Mouse (Mus musculus): ENCODE measurements around the gene Serpinb1a. TPM values are rescaled to one million over a fixed set of nuclear protein-coding genes. Genes with fewer than 3 reads are reported as not detected.

The Serpinb1a gene
- polyA plus RNA-seq, 1 experiment from 2014 or later: 0.74 TPM

DNA sequence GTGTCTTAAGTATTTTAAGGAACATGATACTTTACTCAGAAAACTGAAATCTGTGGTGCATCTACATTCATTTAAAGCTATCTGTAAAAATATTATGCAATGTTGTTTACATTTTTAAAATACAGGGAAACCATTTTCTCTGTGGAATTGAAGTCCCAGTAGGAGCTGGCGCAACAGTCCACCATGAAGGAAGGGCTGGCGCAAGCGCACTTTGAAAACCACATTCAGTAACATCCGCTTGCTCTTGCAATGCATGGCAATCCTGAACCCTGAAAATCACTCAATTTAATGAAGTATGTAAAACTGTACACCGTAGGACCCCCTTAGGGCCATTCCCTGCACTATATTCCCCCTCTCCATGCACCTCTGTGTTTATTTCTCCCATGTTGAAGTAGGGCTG lies 16.5 kb downstream of the Serpinb1a start:
- Histone ChIP-seq H3K4me1 (ENCODE audit: control insufficient read depth, insufficient read depth, low read length) (no peaks in the 10 kb centered on the region), H3K4me2 (ENCODE audit: low read depth, low read length) (no peak overlapping the region), H3K36me3 (replicated peaks; ENCODE audit: control insufficient read depth, insufficient read depth, low read depth, low read length) (no peaks in the 10 kb centered on the region), H3K9me3 (replicated peaks; ENCODE audit: control insufficient read depth, low read length) (no peaks in the 10 kb centered on the region), H3K4me3 (ENCODE audit: low read depth, low read length) (no peak overlapping the region), H3K9ac (replicated peaks; ENCODE audit: low read length) (no peak overlapping the region), H3K27me3 (ENCODE audit: control insufficient read depth, insufficient read depth, low read length) (no peaks in the 10 kb centered on the region), H3K27ac (replicated peaks; ENCODE audit: low read depth, low read length) (no peak overlapping the region)
- 95% methylated on average over 5 of the region's 5 CpGs for WGBS
- DNase-seq (ENCODE audit: low spot score) (no peak), ATAC-seq (replicated peaks; ENCODE audit: insufficient number of reproducible peaks, low FRiP score, low TSS enrichment, low read depth) (no peak)

DNA sequence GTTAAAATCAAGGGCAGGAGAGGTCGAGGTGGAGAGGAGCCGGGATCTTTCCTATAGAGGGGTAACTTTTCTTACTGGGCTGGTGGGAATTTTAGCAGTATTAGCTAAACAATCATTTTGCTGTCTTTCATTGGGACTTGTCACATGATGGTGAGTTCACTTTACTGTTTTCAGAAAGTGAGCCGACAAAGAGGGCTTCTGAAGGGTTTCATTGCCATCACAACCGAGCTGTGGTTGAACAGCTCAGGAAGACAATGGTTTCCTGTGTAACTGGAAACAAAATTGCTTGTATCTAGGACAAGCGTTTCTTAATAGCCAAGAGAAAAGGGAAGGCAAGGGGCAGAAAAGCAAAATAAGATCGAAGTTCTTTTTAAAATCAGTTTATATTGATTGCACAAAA lies 17.7 kb downstream of the Serpinb1a start:
- no peak overlapping the region for H3K4me3 ChIP-seq (ENCODE audit: low read depth, low read length)
- H3K36me3 ChIP-seq (replicated peaks; ENCODE audit: control insufficient read depth, insufficient read depth, low read depth, low read length): no peaks in the 10 kb centered on the region
- no peak overlapping the region for H3K4me2 ChIP-seq (ENCODE audit: low read depth, low read length)
- no peaks in the 10 kb centered on the region for H3K9me3 ChIP-seq (replicated peaks; ENCODE audit: control insufficient read depth, low read length)
- H3K4me1 ChIP-seq (ENCODE audit: control insufficient read depth, insufficient read depth, low read length): no peaks in the 10 kb centered on the region
- no peak for DNase-seq (ENCODE audit: low spot score)
- no peak overlapping the region for H3K27ac ChIP-seq (replicated peaks; ENCODE audit: low read depth, low read length)
- H3K27me3 ChIP-seq (ENCODE audit: control insufficient read depth, insufficient read depth, low read length): no peaks in the 10 kb centered on the region
- H3K9ac ChIP-seq (replicated peaks; ENCODE audit: low read length): no peak overlapping the region
- no peak for ATAC-seq (replicated peaks; ENCODE audit: insufficient number of reproducible peaks, low FRiP score, low TSS enrichment, low read depth)
- WGBS: 46% methylated on average over 6 of the region's 6 CpGs

DNA sequence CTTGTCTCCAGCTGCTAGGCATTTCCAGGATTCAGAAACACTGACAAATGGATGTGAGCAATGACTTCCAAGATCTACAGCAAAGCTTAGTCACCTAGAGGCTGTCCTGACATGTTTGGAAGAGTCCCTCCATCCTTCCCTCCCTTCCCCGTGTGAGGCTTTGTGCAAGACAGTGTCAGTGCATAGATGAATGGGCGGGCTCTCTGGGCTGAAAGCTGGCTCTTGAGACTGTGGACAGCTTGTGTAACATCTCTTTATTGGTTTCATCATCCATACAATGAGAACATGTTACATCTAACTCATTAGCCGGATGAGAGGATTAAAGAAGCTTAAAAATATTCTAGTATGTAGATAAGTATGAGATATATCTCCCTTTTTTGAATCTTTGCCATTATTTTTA lies 18.2 kb downstream of the Serpinb1a start:
- H3K9me3 ChIP-seq (replicated peaks; ENCODE audit: control insufficient read depth, low read length): no peaks in the 10 kb centered on the region
- no peaks in the 10 kb centered on the region for H3K36me3 ChIP-seq (replicated peaks; ENCODE audit: control insufficient read depth, insufficient read depth, low read depth, low read length)
- no peaks in the 10 kb centered on the region for H3K4me1 ChIP-seq (ENCODE audit: control insufficient read depth, insufficient read depth, low read length)
- no peak overlapping the region for H3K4me3 ChIP-seq (ENCODE audit: low read depth, low read length)
- no peaks in the 10 kb centered on the region for H3K27me3 ChIP-seq (ENCODE audit: control insufficient read depth, insufficient read depth, low read length)
- 77% methylated on average over 3 of the region's 3 CpGs for WGBS
- H3K4me2 ChIP-seq (ENCODE audit: low read depth, low read length): no peak overlapping the region
- ATAC-seq (replicated peaks; ENCODE audit: insufficient number of reproducible peaks, low FRiP score, low TSS enrichment, low read depth): no peak
- H3K27ac ChIP-seq (replicated peaks; ENCODE audit: low read depth, low read length): no peak overlapping the region
- DNase-seq (ENCODE audit: low spot score): no peak
- no peak overlapping the region for H3K9ac ChIP-seq (replicated peaks; ENCODE audit: low read length)

DNA sequence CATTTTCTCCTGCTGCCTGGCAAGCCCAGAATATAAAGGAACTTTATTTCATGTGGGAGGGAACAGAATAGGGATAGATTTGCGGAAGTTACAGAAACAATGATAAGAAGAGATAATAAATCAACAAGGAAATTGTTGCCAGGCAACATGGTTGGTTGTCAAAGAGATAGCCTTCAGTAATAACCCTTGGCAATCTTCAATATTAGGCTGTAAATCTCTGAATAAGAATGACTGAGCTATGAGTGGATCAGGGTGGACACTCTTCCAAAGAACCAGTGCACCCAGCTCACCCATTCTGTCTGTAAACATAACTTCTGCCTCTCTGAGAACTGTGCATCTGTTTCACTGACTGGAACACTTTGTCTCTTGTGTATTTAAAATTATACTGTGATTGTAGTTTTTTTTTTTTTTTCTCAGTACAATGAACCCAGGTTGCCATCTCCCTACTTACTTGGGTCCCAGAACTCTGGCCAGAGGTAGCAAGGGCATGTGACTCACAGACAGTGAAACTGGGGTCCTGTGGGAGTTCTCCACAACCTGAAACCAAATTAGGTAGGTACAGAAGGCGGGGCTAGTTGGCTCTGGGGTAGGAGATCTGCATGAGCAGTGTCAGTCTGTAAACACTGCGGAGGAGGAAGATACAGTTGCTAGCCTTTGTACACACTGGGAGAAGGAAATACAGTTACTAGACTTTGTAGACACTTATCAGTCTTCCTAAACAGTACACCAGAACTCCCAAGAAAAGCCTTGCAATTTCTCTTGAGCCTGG lies 19.3 kb downstream of the Serpinb1a start:
- 91% methylated on average over 3 of the region's 3 CpGs for WGBS
- H3K9ac ChIP-seq (replicated peaks; ENCODE audit: low read length): no peak overlapping the region

DNA sequence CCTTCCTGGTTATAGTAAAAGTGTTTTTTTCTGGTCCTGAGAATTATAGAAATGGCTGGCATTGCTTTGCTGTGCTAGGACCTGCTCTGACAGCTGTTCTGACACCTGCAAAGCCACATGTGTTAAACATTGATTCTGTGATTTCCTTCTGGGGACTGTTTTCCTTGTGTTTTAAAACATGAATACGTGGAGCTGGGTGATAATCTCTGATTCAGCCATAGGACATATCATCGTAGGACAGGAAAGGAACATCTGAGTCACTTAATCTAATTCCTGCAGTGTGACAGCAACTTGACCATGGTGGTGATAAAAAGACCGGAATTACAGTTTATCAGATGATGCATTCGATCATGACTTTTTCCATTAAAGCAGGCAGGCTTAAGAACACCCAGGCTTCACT lies 22.1 kb downstream of the Serpinb1a start:
- ATAC-seq (replicated peaks; ENCODE audit: insufficient number of reproducible peaks, low FRiP score, low TSS enrichment, low read depth): no peak
- no peak overlapping the region for H3K9ac ChIP-seq (replicated peaks; ENCODE audit: low read length)
- H3K27me3 ChIP-seq (ENCODE audit: control insufficient read depth, insufficient read depth, low read length): no peaks in the 10 kb centered on the region
- 87% methylated on average over 4 of the region's 4 CpGs for WGBS
- H3K4me2 ChIP-seq (ENCODE audit: low read depth, low read length): no peak overlapping the region
- no peaks in the 10 kb centered on the region for H3K4me1 ChIP-seq (ENCODE audit: control insufficient read depth, insufficient read depth, low read length)
- DNase-seq (ENCODE audit: low spot score): no peak
- H3K4me3 ChIP-seq (ENCODE audit: low read depth, low read length): no peak overlapping the region
- no peaks in the 10 kb centered on the region for H3K9me3 ChIP-seq (replicated peaks; ENCODE audit: control insufficient read depth, low read length)
- H3K27ac ChIP-seq (replicated peaks; ENCODE audit: low read depth, low read length): no peak overlapping the region
- no peaks in the 10 kb centered on the region for H3K36me3 ChIP-seq (replicated peaks; ENCODE audit: control insufficient read depth, insufficient read depth, low read depth, low read length)

More for the DNA sequence above, 19.3 kb downstream of the Serpinb1a start:
- Histone ChIP-seq H3K4me2 (ENCODE audit: low read depth, low read length) (no peak overlapping the region), H3K27me3 (ENCODE audit: control insufficient read depth, insufficient read depth, low read length) (no peaks in the 10 kb centered on the region), H3K4me1 (ENCODE audit: control insufficient read depth, insufficient read depth, low read length) (no peaks in the 10 kb centered on the region), H3K9me3 (replicated peaks; ENCODE audit: control insufficient read depth, low read length) (no peaks in the 10 kb centered on the region), H3K4me3 (ENCODE audit: low read depth, low read length) (no peak overlapping the region), H3K36me3 (replicated peaks; ENCODE audit: control insufficient read depth, insufficient read depth, low read depth, low read length) (no peaks in the 10 kb centered on the region), H3K27ac (replicated peaks; ENCODE audit: low read depth, low read length) (no peak overlapping the region)
- ATAC-seq (replicated peaks; ENCODE audit: insufficient number of reproducible peaks, low FRiP score, low TSS enrichment, low read depth): no peak
- DNase-seq (ENCODE audit: low spot score): no peak

DNA sequence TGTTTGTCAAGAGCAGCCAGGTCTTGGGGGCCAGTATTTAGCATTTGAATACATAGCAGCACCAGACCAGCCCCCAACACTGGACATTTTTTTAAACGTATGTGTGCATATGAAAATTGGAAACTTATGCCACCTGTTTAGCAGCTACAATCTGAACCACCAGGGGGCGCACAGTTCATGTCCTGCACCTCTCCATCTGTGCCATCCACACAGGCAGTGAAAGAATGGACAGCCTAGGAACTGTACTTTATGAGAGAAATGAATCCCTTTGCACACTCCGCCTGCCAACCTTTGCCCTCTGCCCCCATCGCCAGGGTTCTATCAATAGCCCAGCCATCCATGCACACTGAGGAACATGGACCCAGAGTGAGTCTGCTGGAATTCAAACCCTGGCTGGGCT lies 23.0 kb downstream of the Serpinb1a start:
- H3K27ac ChIP-seq (replicated peaks; ENCODE audit: low read depth, low read length): no peak overlapping the region
- peak; percentile 68 for DNase-seq (ENCODE audit: low spot score)
- 52% methylated on average over 4 of the region's 4 CpGs for WGBS
- ATAC-seq (replicated peaks; ENCODE audit: insufficient number of reproducible peaks, low FRiP score, low TSS enrichment, low read depth): no peak
- H3K4me3 ChIP-seq (ENCODE audit: low read depth, low read length): no peak overlapping the region
- no peaks in the 10 kb centered on the region for H3K9me3 ChIP-seq (replicated peaks; ENCODE audit: control insufficient read depth, low read length)
- no peaks in the 10 kb centered on the region for H3K36me3 ChIP-seq (replicated peaks; ENCODE audit: control insufficient read depth, insufficient read depth, low read depth, low read length)
- H3K4me1 ChIP-seq (ENCODE audit: control insufficient read depth, insufficient read depth, low read length): no peaks in the 10 kb centered on the region
- H3K9ac ChIP-seq (replicated peaks; ENCODE audit: low read length): no peak overlapping the region
- H3K27me3 ChIP-seq (ENCODE audit: control insufficient read depth, insufficient read depth, low read length): no peaks in the 10 kb centered on the region
- no peak overlapping the region for H3K4me2 ChIP-seq (ENCODE audit: low read depth, low read length)

DNA sequence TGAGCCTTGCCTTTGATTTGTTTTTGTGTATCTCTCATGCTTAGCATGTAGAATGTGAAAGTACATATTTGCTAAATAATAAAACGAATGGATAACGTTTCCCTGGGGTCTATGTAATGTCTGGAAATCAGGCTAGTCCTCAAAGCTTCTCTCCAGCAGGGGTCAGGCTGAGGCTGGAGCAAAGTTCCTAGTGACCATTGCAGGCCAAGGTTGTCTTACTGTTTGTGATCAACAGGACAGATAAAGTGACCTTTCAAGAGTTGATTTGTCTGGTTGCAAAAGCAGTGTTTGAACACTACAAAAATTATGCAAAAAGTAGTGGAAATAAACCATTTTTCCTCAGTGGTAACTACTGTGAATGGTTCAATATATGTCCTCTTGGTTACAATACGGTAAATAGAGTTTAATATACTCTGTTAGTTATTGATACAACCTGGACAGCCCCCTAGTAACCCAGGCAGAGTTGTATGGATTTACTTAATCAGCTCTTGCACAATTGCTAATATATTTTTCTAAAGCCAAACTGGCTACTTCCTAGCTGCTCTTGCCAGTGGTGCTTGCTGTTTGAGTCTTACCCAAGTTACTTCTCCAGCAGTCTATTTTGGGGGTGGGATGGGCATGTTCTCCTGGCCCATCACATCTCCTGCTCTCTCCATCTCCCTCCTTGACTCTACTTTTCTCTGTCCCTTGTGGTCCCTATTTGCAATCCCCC lies 23.7 kb downstream of the Serpinb1a start:
- Histone ChIP-seq H3K9ac (replicated peaks; ENCODE audit: low read length) (no peak overlapping the region), H3K27me3 (ENCODE audit: control insufficient read depth, insufficient read depth, low read length) (no peaks in the 10 kb centered on the region), H3K4me1 (ENCODE audit: control insufficient read depth, insufficient read depth, low read length) (no peaks in the 10 kb centered on the region), H3K4me2 (ENCODE audit: low read depth, low read length) (no peak overlapping the region), H3K27ac (replicated peaks; ENCODE audit: low read depth, low read length) (no peak overlapping the region), H3K4me3 (ENCODE audit: low read depth, low read length) (no peak overlapping the region), H3K36me3 (replicated peaks; ENCODE audit: control insufficient read depth, insufficient read depth, low read depth, low read length) (no peaks in the 10 kb centered on the region), H3K9me3 (replicated peaks; ENCODE audit: control insufficient read depth, low read length) (no peaks in the 10 kb centered on the region)
- ATAC-seq (replicated peaks; ENCODE audit: insufficient number of reproducible peaks, low FRiP score, low TSS enrichment, low read depth) (no peak), DNase-seq (ENCODE audit: low spot score) (no peak)
- 75% methylated on average over 3 of the region's 3 CpGs for WGBS

DNA sequence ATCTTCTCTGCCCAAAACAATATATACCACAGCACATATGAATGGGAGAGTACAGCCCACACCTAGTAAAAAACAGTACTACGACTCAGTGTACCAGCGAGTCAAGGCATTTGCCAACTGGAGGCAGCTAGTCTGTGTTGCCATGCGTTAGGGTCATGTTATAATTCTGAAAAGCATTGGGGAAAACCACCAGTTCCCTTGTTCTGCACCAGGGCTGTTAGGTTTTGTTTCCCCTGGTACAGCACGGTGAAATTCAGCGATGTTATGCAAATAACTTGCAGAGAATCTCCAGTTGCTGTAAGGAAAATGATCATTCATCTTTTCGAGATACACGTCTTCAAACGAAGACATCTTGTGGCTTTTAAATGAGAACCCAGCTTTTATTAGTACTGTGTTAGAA lies 25.4 kb downstream of the Serpinb1a start:
- Histone ChIP-seq H3K36me3 (replicated peaks; ENCODE audit: control insufficient read depth, insufficient read depth, low read depth, low read length) (no peaks in the 10 kb centered on the region), H3K4me2 (ENCODE audit: low read depth, low read length) (no peak overlapping the region), H3K4me3 (ENCODE audit: low read depth, low read length) (no peak overlapping the region), H3K27ac (replicated peaks; ENCODE audit: low read depth, low read length) (no peak overlapping the region), H3K27me3 (ENCODE audit: control insufficient read depth, insufficient read depth, low read length) (no peaks in the 10 kb centered on the region), H3K9me3 (replicated peaks; ENCODE audit: control insufficient read depth, low read length) (no peaks in the 10 kb centered on the region), H3K9ac (replicated peaks; ENCODE audit: low read length) (no peak overlapping the region), H3K4me1 (ENCODE audit: control insufficient read depth, insufficient read depth, low read length) (no peaks in the 10 kb centered on the region)
- DNase-seq (ENCODE audit: low spot score): no peak
- WGBS: 92% methylated on average over 8 of the region's 8 CpGs
- ATAC-seq (replicated peaks; ENCODE audit: insufficient number of reproducible peaks, low FRiP score, low TSS enrichment, low read depth): no peak

Measured in embryonic facial prominence, embryonic 11.5 days (tissue).